Mouse (Mus musculus) G1E (cell line): Measurements from ENCODE around the gene Tmed2. TPM values are rescaled to one million over a fixed set of nuclear protein-coding genes. Genes with fewer than 3 reads are reported as not detected.

Source experiments
- ATAC-seq: 2 replicates; pipeline ENCODE4 v1.8.0; 2016; ENCODE audit warnings: mild to moderate bottlenecking; ENCODE audit not compliant: insufficient number of reproducible peaks, poor library complexity, low FRiP score, severe bottlenecking; ENCODE audit errors: extremely low read depth
- DNase-seq: peaks from one replicate; pipeline ENCODE4 v3.0.0; 2012; ENCODE audit warnings: low spot score
- H3K27me3 ChIP-seq: 2 replicates; pipeline ENCODE4 v1.6.1; 2012; ENCODE audit warnings: mild to moderate bottlenecking, low read length, inconsistent platforms; ENCODE audit not compliant: insufficient read depth
- H3K36me3 ChIP-seq: replicated peaks from 2 replicates; pipeline ENCODE3; 2012; ENCODE audit warnings: mild to moderate bottlenecking, inconsistent platforms
- H3K4me1 ChIP-seq: 2 replicates; pipeline ENCODE4 v1.6.1; 2012; ENCODE audit warnings: low read depth, low read length, inconsistent platforms, mixed read lengths; ENCODE audit not compliant: insufficient read depth
- H3K4me3 ChIP-seq: 2 replicates; pipeline ENCODE4 v1.5.1; 2012; ENCODE audit warnings: low read depth, mild to moderate bottlenecking, inconsistent platforms, low read length, moderate library complexity, mixed read lengths
- H3K9me3 ChIP-seq: replicated peaks from 2 replicates; pipeline ENCODE4 v1.6.1; 2012; ENCODE audit warnings: inconsistent platforms
- CTCF ChIP-seq: IDR thresholded peaks from 2 replicates; pipeline ENCODE4 v1.5.1; 2012; ENCODE audit warnings: low read depth, low read length, inconsistent platforms, mixed read lengths
- GATA1 ChIP-seq: IDR thresholded peaks from 2 replicates; pipeline ENCODE4 v1.6.1; 2012; ENCODE audit warnings: borderline replicate concordance, low read length, inconsistent platforms, mixed read lengths
- GATA2 ChIP-seq: IDR thresholded peaks from 2 replicates; pipeline ENCODE4 v1.6.1; 2012; ENCODE audit warnings: low read depth, low read length, inconsistent platforms, borderline replicate concordance
- POLR2AphosphoS5 ChIP-seq: IDR thresholded peaks from 2 replicates; pipeline ENCODE4 v1.6.1; 2012; ENCODE audit warnings: low read depth, low read length, inconsistent platforms; ENCODE audit not compliant: insufficient replicate concordance
- TAL1 ChIP-seq: conservative IDR thresholded peaks from 2 replicates; pipeline ENCODE4 v1.6.1; 2012; ENCODE audit warnings: low read depth, low read length, inconsistent platforms, mixed read lengths
- polyA plus RNA-seq: library from polyadenylated mRNA; stranded (reverse); fragments of >175 nt; gene quantifications from 2 replicates; pipeline ENCODE4 v1.2.3, GENCODE M21; 2012
- total RNA-seq, 2 experiments: library from RNA; stranded (forward) in 1 of 2; stranded (reverse) in 1 of 2; fragments of 200-1000 nt in 1 of 2; fragments of >200 nt in 1 of 2; fragmentation: Nextera tagmentation in 1 of 2; gene quantifications; 2 replicates each; pipeline ENCODE4 v1.2.3; 2014 to 2017

Tmed2 gene
- total and polyA plus RNA-seq, 3 experiments = 167 to 548 (median 478) TPM

GRCm38 (mm10) chr5:124530655-124531582 lies 9.6 kb upstream of the Tmed2 start, which contains the start of gene Rilpl1:
TSS of gene Rilpl1 (minus strand) at chr5:124531391.
- peaks cover 45% of the 10 kb centered on the region for H3K27me3 ChIP-seq
- DNase-seq (peak; percentile 62), ATAC-seq (no peak)
- peak within 1 kb of the TSS; percentile 70 for H3K4me3 ChIP-seq
- H3K4me1 ChIP-seq = peaks cover 33% of the 10 kb centered on the region
- no peaks in the 10 kb centered on the region for H3K9me3 ChIP-seq
- no peaks in the 10 kb centered on the region for H3K36me3 ChIP-seq
- no peak for TF ChIP-seq GATA2
- TF ChIP-seq TAL1 = no peak
- no peak for TF ChIP-seq POLR2AphosphoS5
- no peak for TF ChIP-seq GATA1
- TF ChIP-seq CTCF = no peak

- no peaks in the 10 kb centered on the region for H3K9me3 ChIP-seq
- TF ChIP-seq GATA1 (no peak), TAL1 (no peak), GATA2 (no peak), POLR2AphosphoS5 (no peak), CTCF (no peak)
- H3K36me3 ChIP-seq = no peaks in the 10 kb centered on the region
- H3K4me1 ChIP-seq = peaks cover 34% of the 10 kb centered on the region
- H3K27me3 ChIP-seq = peaks cover 39% of the 10 kb centered on the region
- DNase-seq (no peak), ATAC-seq (no peak)
- H3K4me3 ChIP-seq = peak overlapping the region; percentile 70
Measured at GRCm38 (mm10) chr5:124531583-124531930, 8.9 kb upstream of the Tmed2 start.

- Histone ChIP-seq H3K4me1 (peaks cover 41% of the 10 kb centered on the region), H3K36me3 (no peaks in the 10 kb centered on the region), H3K9me3 (no peaks in the 10 kb centered on the region), H3K27me3 (peaks cover 43% of the 10 kb centered on the region), H3K4me3 (no peak overlapping the region)
- TF ChIP-seq GATA1 (no peak), CTCF (no peak), GATA2 (no peak), TAL1 (no peak), POLR2AphosphoS5 (no peak)
- no peak for DNase-seq
- ATAC-seq = no peak
Measured at GRCm38 (mm10) chr5:124532451-124532850, 8.0 kb upstream of the Tmed2 start.

- TF ChIP-seq TAL1 = no peak
- no peak for TF ChIP-seq POLR2AphosphoS5
- TF ChIP-seq GATA2 = no peak
- no peak for TF ChIP-seq GATA1
- TF ChIP-seq CTCF = no peak
- Histone ChIP-seq H3K27me3 (peaks cover 30% of the 10 kb centered on the region), H3K4me3 (no peak overlapping the region), H3K4me1 (peaks cover 46% of the 10 kb centered on the region), H3K9me3 (no peaks in the 10 kb centered on the region), H3K36me3 (no peaks in the 10 kb centered on the region)
- DNase-seq (no peak), ATAC-seq (no peak)
Measured at GRCm38 (mm10) chr5:124535016-124535415, 5.5 kb upstream of the Tmed2 start.

- no peak for ATAC-seq
- peak overlapping the region; percentile 61; the same call in 1 of the 2 replicates for H3K4me3 ChIP-seq
- no peak for DNase-seq
Measured at GRCm38 (mm10) chr5:124536776-124537175, 3.7 kb upstream of the Tmed2 start.

GRCm38 (mm10) chr5:124538813-124539792 lies 1.4 kb upstream of the Tmed2 start:
- Histone ChIP-seq H3K27me3 (peaks cover 5% of the 10 kb centered on the region; the same call in 1 of the 2 replicates), H3K9me3 (no peaks in the 10 kb centered on the region), H3K4me3 (no peak overlapping the region), H3K36me3 (peaks cover 22% of the 10 kb centered on the region), H3K4me1 (peaks cover 45% of the 10 kb centered on the region)
- ATAC-seq = peak; percentile 42; the same call in 1 of the 2 replicates
- no peak for TF ChIP-seq TAL1
- 0 out of 2 replicates have a peak, but pooled peaks have one; percentile 1 for TF ChIP-seq CTCF
- peak; percentile 54 for DNase-seq

More at GRCm38 (mm10) chr5:124536776-124537175, 3.7 kb upstream of the Tmed2 start:
- H3K9me3 ChIP-seq = no peaks in the 10 kb centered on the region
- TF ChIP-seq GATA1 = no peak
- no peak for TF ChIP-seq TAL1
- no peak for TF ChIP-seq POLR2AphosphoS5
- no peak for TF ChIP-seq CTCF
- no peak for TF ChIP-seq GATA2
- H3K4me1 ChIP-seq = peaks cover 31% of the 10 kb centered on the region
- peaks cover under 1% of the 10 kb centered on the region for H3K36me3 ChIP-seq
- H3K27me3 ChIP-seq = peaks cover 14% of the 10 kb centered on the region
